Mouse (Mus musculus) ovary, postnatal 10 days (tissue): ENCODE data around the gene Vasp.

ENCODE experiments used
- DNase-seq: peaks from one replicate; pipeline ENCODE4 v3.0.0; 2022; ENCODE audit warnings: low spot score

Vasp gene

GRCm38 (mm10) chr7:19210010-19210409 lies 61.6 kb downstream of the Vasp start:
- DNase-seq, result no peak

DNA sequence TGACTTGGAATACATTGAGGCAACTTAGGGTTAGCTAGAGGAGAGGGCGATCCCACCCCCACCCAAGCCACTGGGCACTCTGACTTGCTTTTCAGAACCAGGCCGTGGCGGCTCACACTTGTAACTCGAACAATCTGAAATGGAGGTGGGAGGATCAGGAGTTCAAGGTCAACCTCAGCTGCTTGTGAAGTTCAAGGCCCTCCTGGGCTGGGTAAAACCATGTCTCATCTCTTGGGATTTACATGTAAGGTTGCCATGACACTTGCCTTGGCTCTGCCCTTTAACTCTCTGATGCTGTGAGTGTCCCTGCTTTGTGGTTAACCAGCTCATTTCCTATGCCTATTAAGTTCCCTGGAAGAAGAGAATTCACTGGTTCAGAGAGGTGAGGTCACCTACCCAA lies 62.1 kb downstream of the Vasp start:
- DNase-seq, result no peak

GRCm38 (mm10) chr7:19208944-19209472 lies 62.6 kb downstream of the Vasp start:
- DNase-seq, result no peak

- no peak for DNase-seq
These were observed 63.3 kb downstream of the Vasp start for GRCm38 (mm10) chr7:19208201-19208910.
